Mouse (Mus musculus) embryonic facial prominence, embryonic 12.5 days (tissue): Measurements from ENCODE around the gene Sncb. TPM values are rescaled to one million over a fixed set of nuclear protein-coding genes. Genes with fewer than 3 reads are reported as not detected.

ENCODE experiments used
- ATAC-seq: fragments of 200-750 bp; cut with Nextera tagmentation; 2 replicates; pipeline ENCODE4 v1.8.0; 2017; ENCODE audit not compliant: insufficient number of reproducible peaks, insufficient read depth, low FRiP score, low TSS enrichment
- H3K27ac ChIP-seq: fragments of 300-500 bp; sonication (generic); 2 replicates; pipeline ENCODE4 v1.5.1; 2016; ENCODE audit warnings: mild to moderate bottlenecking
- H3K27me3 ChIP-seq: fragments of 300-500 bp; sonication (generic); 2 replicates; pipeline ENCODE4 v1.6.1; 2016; ENCODE audit warnings: mild to moderate bottlenecking, moderate library complexity
- H3K36me3 ChIP-seq: fragments of 300-500 bp; sonication (generic); 2 replicates; pipeline ENCODE4 v1.6.1; 2016; ENCODE audit warnings: mild to moderate bottlenecking
- H3K4me1 ChIP-seq: fragments of 300-500 bp; sonication (generic); 2 replicates; pipeline ENCODE4 v1.6.1; 2016
- H3K4me2 ChIP-seq: fragments of 300-500 bp; sonication (generic); replicated peaks from 2 replicates; pipeline ENCODE4 v1.6.1; 2016; ENCODE audit warnings: mild to moderate bottlenecking, moderate library complexity
- H3K4me3 ChIP-seq: fragments of 300-500 bp; sonication (generic); 2 replicates; pipeline ENCODE4 v1.5.1; 2016; ENCODE audit warnings: mild to moderate bottlenecking
- H3K9ac ChIP-seq: fragments of 300-500 bp; sonication (generic); 2 replicates; pipeline ENCODE4 v1.6.1; 2016; ENCODE audit warnings: mild to moderate bottlenecking, moderate library complexity
- H3K9me3 ChIP-seq: fragments of 300-500 bp; sonication (generic); 2 replicates; pipeline ENCODE4 v1.6.1; 2016; ENCODE audit warnings: mild to moderate bottlenecking, moderate library complexity
- WGBS: fragments of 180-500 bp; shearing (Covaris S2); methylation state at CpG from one replicate; pipeline ENCODE4 v1.1.7; 2016; 5-methylcytosine and 5-hydroxymethylcytosine counted together
- polyA plus RNA-seq: library from polyadenylated mRNA; unstranded; fragments of >200 nt; fragmentation: Nextera tagmentation; extraction: Ambion mirVana; gene quantifications from 2 replicates; pipeline ENCODE4 v1.2.1, GENCODE M21; 2016

Gene Sncb
- polyA plus RNA-seq, 1 experiment from 2014 or later, result 0.27 TPM

DNA sequence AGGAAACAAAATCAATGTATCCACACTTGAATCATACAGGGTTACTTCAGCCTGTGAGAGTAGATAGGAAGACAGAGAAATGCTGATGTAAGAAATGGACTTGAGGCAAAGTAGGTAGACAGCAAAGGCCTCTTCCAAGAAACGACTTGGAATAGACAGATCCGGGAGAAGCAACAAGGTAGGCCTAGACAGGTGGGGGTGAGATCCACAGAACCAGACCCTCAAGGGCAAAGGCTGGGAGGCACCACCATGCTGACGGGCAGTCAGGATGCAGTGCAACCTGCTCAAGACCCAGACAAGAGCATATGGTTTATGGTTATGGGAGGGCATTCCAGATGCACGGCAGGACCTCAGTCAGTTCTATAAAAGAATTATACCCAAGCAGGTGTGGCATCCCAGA, 617 bp upstream of the Sncb start:
- ATAC-seq, result no peak
- Histone ChIP-seq H3K4me3 (no peak overlapping the region), H3K4me2 (no peak overlapping the region), H3K9me3 (no peaks in the 10 kb centered on the region), H3K4me1 (peaks cover 12% of the 10 kb centered on the region), H3K9ac (no peak overlapping the region), H3K27me3 (peaks cover 58% of the 10 kb centered on the region), H3K36me3 (no peaks in the 10 kb centered on the region), H3K27ac (no peak overlapping the region)
- WGBS, result 75% methylated on average over 4 of the region's 4 CpGs

DNA sequence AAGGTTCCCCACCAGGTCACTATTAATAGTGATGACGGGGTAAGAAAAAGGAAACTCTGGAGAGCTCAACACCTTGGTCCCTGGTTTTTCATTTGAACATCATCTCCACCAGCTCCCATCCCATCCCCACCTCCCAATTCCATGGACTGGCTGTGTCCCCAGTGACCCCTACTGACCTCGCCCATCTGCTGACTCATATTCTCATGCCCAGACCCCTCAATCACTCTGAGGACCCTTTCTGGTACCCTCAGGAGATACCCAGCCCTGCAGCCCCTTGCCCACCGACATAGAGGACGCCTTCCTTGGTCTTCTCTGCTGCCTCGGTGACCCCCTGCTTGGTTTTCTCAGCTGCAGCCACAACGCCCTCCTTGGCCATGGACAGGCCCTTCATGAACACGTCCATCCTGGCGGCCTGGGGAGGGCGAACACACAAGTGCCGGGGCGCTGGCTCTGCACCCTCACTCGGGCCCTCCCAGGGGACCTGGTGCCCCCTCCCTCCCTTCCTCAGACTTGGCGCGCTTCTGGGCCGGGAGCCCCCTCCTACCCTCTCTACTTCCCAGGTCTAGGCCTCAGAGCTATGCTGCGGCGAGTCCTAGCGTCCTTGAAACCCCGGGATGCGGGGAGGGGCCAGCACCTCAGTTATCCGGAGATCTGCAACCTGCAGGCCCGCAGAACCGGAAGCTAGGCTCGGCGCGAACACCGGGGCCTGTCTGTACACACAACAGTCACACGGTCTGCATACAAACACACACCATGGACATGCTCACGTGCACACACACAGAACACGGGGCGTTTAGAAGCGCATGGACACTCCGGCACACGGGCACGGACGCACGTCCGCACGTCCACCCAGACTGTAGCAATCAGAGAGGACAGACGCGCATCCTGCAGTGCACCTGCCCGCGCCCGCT, 859 bp downstream of the Sncb start:
- H3K9me3 ChIP-seq, result no peaks in the 10 kb centered on the region
- WGBS, result 5% methylated on average over 42 of the region's 44 CpGs
- peaks cover 63% of the 10 kb centered on the region for H3K27me3 ChIP-seq
- no peaks in the 10 kb centered on the region for H3K36me3 ChIP-seq
- H3K27ac ChIP-seq, result no peak overlapping the region
- H3K4me3 ChIP-seq, result peak overlapping the region; percentile 31
- H3K4me2 ChIP-seq, result peak overlapping the region; percentile 64
- ATAC-seq, result 0 out of 2 replicates have a peak, but pooled peaks have one; percentile 28
- peak overlapping the region; percentile 24; the same call in 1 of the 2 replicates for H3K9ac ChIP-seq
- peaks cover 12% of the 10 kb centered on the region for H3K4me1 ChIP-seq

DNA sequence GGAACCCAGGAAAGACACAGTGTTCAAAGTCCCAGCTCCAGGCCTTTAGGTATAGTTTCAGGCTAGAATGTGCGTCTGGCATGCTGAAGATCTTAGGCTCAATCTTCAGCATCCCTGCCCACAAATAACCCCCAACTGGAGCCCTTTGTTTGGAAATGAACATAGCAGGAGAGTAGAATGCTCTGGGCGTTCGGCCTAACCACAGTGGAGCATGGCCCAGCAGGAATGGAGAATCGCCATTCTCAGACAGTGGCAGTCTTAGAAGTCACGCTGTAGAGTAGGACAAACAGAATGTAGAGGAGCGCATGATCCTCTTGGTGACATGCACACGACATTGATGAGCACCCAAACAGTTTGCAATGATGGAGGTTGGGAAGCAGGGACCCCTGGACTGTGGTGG, 5.5 kb downstream of the Sncb start:
- Histone ChIP-seq H3K27me3 (peaks cover 67% of the 10 kb centered on the region), H3K27ac (no peak overlapping the region), H3K4me1 (peaks cover 26% of the 10 kb centered on the region), H3K4me2 (no peak overlapping the region), H3K9me3 (no peaks in the 10 kb centered on the region), H3K36me3 (no peaks in the 10 kb centered on the region), H3K9ac (no peak overlapping the region), H3K4me3 (no peak overlapping the region)
- 78% methylated on average over 7 of the region's 7 CpGs for WGBS
- no peak for ATAC-seq

DNA sequence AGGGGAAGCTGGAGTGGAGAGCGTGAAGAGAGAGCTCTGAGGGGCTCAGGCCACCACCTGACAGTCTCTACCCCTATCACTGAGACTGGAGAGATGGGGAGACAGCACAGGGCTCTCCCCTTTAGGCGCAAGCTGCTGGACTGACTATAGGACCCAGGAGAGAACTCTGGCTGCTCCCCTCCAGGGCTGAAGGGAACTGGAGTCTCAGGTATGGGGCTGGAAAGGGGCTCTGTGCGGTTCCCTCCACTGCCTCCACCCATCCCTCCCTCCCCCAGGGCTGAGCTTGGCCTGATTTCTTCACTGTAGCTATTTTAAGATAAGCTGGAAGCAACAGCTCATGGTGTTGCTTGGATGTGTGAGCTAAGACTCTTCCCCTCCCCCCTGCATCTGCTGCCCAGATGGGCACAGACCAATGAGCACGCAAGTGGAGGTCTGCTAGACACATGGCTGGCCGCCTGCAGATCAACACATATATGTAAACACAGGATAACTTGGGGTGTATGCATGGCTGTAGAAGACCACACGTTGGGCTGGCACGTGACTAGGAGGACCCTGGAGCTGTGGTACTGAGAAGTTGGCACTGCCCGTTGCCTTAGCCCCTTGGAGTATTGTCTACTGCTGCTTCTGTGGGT, 6.1 kb downstream of the Sncb start:
- ATAC-seq, result no peak
- Histone ChIP-seq H3K27ac (no peak overlapping the region), H3K9ac (no peak overlapping the region), H3K4me3 (no peak overlapping the region), H3K27me3 (peaks cover 65% of the 10 kb centered on the region), H3K4me1 (peaks cover 21% of the 10 kb centered on the region; the same call in 1 of the 2 replicates), H3K36me3 (no peaks in the 10 kb centered on the region), H3K9me3 (no peaks in the 10 kb centered on the region), H3K4me2 (no peak overlapping the region)
- WGBS, result 41% methylated on average over 8 of the region's 8 CpGs

DNA sequence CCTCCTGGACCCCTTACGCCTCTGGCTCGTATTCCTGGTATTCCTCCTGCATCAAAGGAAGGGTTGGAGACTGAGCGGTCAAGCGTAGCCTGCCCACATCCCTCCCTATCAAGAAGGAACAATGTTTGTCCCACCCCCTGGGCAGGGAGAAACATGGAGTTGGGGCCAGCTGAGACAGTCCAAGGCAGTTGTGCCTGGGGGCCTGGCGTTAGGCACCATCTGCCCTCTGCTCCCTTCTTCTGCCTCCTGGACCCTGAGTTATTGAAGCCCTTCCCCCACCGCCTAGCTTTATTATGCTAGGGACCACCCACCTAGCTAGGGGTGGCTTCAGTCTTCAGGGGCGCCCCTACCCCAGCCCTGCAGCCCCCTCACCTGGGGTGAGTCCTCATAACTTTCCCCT, 6.9 kb downstream of the Sncb start:
- H3K4me2 ChIP-seq, result 0 out of 2 replicates have a peak overlapping the region, but pooled peaks have one; percentile 64
- no peak for ATAC-seq
- no peak overlapping the region for H3K27ac ChIP-seq
- H3K36me3 ChIP-seq, result no peaks in the 10 kb centered on the region
- H3K27me3 ChIP-seq, result peaks cover 60% of the 10 kb centered on the region
- peaks cover 21% of the 10 kb centered on the region; the same call in 1 of the 2 replicates for H3K4me1 ChIP-seq
- H3K9me3 ChIP-seq, result no peaks in the 10 kb centered on the region
- no peak overlapping the region for H3K4me3 ChIP-seq
- WGBS, result 7% methylated on average over 7 of the region's 7 CpGs
- no peak overlapping the region for H3K9ac ChIP-seq

DNA sequence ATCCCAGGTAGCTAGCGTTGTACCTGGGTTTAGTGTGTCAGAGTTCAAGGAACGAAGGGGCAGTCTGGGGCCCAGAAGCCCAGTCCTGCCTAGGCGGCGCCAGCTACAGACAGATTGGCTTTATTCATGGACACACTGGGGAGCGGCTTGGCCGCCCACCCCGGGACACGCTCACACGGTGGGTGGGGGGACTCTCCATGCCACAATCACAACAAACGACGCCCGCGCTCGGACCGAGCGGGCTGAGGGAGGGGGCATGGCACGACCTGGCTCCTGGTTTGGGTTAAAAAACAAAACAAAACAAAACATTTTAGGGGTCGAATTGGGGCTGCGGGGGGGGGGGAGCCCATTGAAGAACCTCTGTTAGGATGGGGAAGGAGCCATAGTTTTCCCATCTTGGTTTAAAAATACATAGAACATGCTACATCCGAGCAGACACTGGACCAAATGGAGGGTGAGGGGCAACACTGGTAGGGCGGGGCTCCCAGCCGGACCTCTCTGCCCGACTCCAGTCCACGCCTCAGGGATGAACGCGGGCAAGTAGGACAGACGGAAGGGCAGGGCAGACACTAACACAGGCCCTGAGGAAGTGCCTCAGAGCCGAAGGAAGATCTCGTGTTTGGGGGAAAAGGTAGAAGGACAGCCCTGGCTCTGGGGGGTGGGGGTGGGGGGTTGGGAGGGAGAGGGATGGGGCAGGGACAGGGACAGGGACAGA, 7.5 kb downstream of the Sncb start:
- H3K27ac ChIP-seq, result no peak overlapping the region
- under 1% methylated on average over 29 of the region's 29 CpGs for WGBS
- H3K9me3 ChIP-seq, result no peaks in the 10 kb centered on the region
- H3K4me2 ChIP-seq, result peak overlapping the region; percentile 64
- H3K4me1 ChIP-seq, result peaks cover 21% of the 10 kb centered on the region; the same call in 1 of the 2 replicates
- peak overlapping the region; percentile 35; the same call in 1 of the 2 replicates for H3K4me3 ChIP-seq
- no peak overlapping the region for H3K9ac ChIP-seq
- no peaks in the 10 kb centered on the region for H3K36me3 ChIP-seq
- ATAC-seq, result peak; percentile 11; the same call in 1 of the 2 replicates
- H3K27me3 ChIP-seq, result peaks cover 54% of the 10 kb centered on the region

DNA sequence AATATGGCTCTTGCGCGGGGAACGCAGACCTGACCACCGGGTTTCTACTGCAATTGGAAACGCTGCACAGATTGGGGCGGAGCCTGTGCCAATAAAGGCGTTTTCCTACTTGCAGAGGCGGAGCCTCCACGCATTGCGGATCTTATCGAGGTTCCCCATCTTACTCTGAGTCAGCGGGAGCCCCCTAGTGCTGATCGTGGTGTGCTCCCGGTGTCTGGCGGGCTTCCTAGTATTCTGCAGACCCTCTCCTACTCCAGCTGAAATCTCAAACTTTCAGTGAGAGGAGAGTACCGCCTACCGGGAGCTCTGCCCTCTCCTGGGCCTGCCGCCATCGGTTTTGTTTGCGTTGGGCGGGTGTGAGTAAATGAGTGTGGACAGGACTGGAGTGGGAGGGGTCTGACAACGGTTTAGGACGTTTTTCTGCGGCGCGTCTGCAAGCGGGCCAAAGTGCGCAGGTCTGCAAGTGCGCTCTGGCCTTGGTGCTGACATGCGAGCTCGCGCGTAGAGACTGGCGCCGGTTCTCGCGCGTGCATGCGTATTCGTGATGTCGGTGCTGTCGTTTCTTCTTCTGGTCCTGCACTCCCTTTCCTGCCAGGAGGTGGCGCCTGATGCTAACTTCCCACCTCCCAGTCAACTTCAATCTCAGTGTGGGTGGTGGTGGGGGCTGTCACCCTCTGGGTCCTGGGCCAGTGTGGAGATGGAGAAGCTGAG, 8.2 kb downstream of the Sncb start:
- H3K27ac ChIP-seq, result peak overlapping the region; percentile 46; the same call in 1 of the 2 replicates
- H3K9me3 ChIP-seq, result no peaks in the 10 kb centered on the region
- no peak overlapping the region for H3K9ac ChIP-seq
- peaks cover 21% of the 10 kb centered on the region; the same call in 1 of the 2 replicates for H3K4me1 ChIP-seq
- H3K27me3 ChIP-seq, result peaks cover 53% of the 10 kb centered on the region
- H3K36me3 ChIP-seq, result no peaks in the 10 kb centered on the region
- peak overlapping the region; percentile 64 for H3K4me2 ChIP-seq
- WGBS, result under 1% methylated on average over 43 of the region's 43 CpGs
- peak overlapping the region; percentile 35 for H3K4me3 ChIP-seq
- peak; percentile 77 for ATAC-seq

DNA sequence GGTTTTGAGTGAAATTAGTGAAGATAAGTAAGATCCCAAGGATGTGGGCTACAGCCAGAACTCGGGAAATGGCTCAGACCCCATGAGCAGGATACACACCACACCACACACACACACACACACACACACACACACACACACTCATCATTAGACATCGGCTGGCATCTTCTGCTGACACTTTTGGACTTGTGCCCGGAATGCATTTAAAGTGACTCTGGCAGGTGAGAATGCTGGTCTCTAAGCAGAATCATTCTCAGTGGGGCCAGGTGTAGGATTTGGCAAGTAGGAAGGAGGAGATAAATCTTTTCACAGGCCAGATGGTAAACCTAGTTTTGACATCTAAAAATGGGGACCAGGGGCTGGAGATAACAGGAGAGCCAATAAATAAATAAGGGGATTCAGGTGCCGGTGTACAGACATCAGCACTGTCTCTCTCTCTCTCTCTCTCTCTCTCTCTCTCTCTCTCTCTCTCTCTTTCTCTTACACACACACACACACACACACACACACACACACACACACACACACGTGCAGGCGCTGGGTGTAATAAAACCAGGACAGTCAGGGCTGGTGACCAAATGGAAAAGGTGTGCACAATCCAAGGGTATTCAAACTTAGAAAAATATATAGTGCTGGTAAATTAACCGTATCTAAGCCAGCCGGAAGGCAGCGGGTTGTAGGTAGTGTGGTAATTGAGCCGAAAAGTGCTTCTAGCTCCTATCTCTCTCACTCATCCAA, 9.1 kb downstream of the Sncb start:
- H3K27ac ChIP-seq, result 0 out of 2 replicates have a peak overlapping the region, but pooled peaks have one; percentile 46
- H3K9ac ChIP-seq, result no peak overlapping the region
- peaks cover 21% of the 10 kb centered on the region; the same call in 1 of the 2 replicates for H3K4me1 ChIP-seq
- H3K27me3 ChIP-seq, result peaks cover 50% of the 10 kb centered on the region
- WGBS, result 48% methylated on average over 10 of the region's 10 CpGs
- H3K36me3 ChIP-seq, result no peaks in the 10 kb centered on the region
- peak overlapping the region; percentile 64 for H3K4me2 ChIP-seq
- no peak for ATAC-seq
- H3K4me3 ChIP-seq, result peak overlapping the region; percentile 35
- no peaks in the 10 kb centered on the region for H3K9me3 ChIP-seq

DNA sequence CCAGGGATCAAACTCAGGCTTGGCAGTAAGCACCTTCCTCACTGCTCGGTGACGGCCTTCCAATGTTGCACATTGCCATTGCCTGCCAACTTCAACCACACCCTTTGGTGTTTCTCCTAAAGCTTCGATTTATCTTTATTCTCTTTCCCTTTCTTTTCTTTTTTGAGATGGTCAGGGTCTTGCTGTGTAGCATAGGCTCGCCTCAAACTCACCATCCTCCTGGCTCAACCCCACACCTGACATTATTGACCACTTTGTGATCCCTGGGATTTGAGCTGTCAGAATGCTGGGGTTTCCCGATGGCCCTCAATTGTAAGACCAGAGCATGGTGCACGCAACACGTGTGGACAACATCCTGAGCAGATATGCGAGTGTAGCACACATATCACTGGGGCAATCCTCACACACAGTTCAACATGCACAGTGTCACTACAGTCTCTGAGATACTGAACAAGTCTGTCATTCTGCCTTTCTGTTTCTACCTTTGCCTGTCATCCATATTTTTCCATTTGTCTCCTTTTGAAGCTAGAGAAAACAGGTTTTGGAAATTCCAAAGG, 10.2 kb downstream of the Sncb start:
- peaks cover 21% of the 10 kb centered on the region; the same call in 1 of the 2 replicates for H3K4me1 ChIP-seq
- H3K36me3 ChIP-seq, result no peaks in the 10 kb centered on the region
- WGBS, result 88% methylated on average over 8 of the region's 8 CpGs
- no peak for ATAC-seq
- no peak overlapping the region for H3K9ac ChIP-seq
- H3K27me3 ChIP-seq, result peaks cover 51% of the 10 kb centered on the region
- no peak overlapping the region for H3K4me2 ChIP-seq
- H3K27ac ChIP-seq, result no peak overlapping the region
- no peaks in the 10 kb centered on the region for H3K9me3 ChIP-seq
- no peak overlapping the region for H3K4me3 ChIP-seq

DNA sequence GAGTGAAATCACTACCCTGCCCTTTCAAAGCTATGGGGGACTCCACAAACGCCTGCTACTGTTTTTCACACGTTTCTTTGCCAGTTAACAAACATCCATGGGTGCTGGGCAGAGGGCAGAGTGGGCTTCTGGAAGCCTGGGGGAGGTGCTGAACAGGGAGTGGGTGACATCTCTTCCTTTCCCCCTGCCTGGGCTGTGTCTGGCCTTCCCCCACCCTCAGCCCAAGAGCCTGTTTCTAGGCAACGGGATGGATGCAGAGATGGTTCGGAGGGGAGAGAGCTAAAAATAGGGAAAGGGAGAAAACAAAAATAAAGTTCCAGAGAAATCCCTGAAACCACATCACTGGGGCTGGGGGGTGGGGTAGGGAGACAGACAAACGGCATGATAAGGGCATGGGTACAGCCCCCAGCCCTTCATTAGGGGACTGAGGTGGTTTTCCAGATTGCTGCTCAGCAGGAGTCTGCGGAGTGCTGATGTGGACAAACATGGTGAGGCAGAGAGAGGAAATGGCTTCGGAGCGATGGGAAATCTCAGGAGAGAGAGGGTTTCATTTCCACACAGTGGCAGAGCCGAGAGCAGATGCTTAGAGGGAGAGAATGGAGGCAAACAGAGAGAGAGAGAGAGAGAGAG, 11.1 kb downstream of the Sncb start:
- no peak overlapping the region for H3K4me2 ChIP-seq
- no peak overlapping the region for H3K27ac ChIP-seq
- H3K4me1 ChIP-seq, result peaks cover 20% of the 10 kb centered on the region; the same call in 1 of the 2 replicates
- H3K4me3 ChIP-seq, result no peak overlapping the region
- H3K9ac ChIP-seq, result no peak overlapping the region
- ATAC-seq, result no peak
- H3K27me3 ChIP-seq, result peaks cover 54% of the 10 kb centered on the region
- no peaks in the 10 kb centered on the region for H3K36me3 ChIP-seq
- no peaks in the 10 kb centered on the region for H3K9me3 ChIP-seq
- 19% methylated on average over 9 of the region's 9 CpGs for WGBS
